In the genomic region with DNA sequence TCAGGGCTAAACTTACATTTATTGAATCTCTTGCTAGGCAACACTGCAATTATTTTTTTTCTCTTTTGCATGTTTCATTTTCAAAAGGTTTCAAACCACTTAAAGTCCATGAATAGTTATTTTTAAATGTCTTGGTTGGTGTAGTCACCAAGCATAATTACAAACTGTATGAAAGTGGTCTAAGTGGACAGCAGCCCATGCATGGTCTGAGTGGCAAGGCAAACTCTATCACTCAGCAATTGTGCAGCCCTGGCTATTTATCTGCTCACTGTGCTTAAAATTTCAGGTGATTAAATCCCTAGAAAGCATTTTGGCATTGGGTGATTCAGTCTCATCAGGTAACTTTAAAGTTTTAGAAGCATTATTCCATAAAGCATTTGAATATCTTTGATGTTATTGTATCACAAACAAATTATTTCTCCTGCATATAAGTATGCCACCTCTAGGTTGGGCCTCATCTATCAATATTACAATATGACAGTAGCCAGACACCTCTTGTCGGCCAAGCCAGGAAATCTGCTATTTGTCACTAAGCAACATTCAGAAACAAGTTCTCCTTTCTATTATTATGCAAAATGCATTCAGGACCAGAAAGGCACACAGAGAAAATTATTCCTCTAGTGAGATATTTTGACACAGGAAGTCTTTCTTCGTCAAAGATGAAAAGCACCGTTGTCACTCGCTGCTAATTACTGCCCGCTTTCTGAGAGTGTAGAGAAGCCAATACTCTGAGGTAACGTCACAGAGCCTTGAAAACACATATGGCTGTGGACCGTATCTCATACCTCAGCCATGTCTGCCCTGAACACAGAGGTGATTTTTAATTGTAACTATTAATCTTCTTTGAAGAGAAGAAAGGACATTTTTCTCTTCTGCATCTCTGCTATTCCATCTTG, we compare ENCODE assay signal across 15 mouse cellular contexts.
"Had no signal": no experiment of that assay in that cellular context is flagged by ENCODE, and none has a peak within 500 bp of the region (broad histone marks: within the 10 kb centered on the region; RNA-seq: fewer than 3 reads in every experiment).

No protein-coding gene starts in this region.

- H3K4me1 ChIP-seq: limb, embryonic 10.5 days; liver, embryonic 15.5 days; midbrain, embryonic 10.5 days; neural tube, embryonic 15.5 days had no signal

- H3K9ac ChIP-seq: liver, embryonic 15.5 days; neural tube, embryonic 15.5 days had no signal

- H3K4me3 ChIP-seq: limb, embryonic 10.5 days; liver, embryonic 15.5 days; midbrain, embryonic 10.5 days; myocyte; neural tube, embryonic 15.5 days had no signal

- H3K27me3 ChIP-seq: liver, embryonic 15.5 days; neural tube, embryonic 15.5 days had no signal

- H3K27ac ChIP-seq: kidney, postnatal 0 days; limb, embryonic 10.5 days; liver, embryonic 15.5 days; midbrain, embryonic 10.5 days; neural tube, embryonic 15.5 days; stomach, postnatal 0 days had no signal

- ATAC-seq: lung, postnatal 0 days had no signal

- H3K36me3 ChIP-seq: limb, embryonic 10.5 days; liver, embryonic 15.5 days; midbrain, embryonic 10.5 days; neural tube, embryonic 15.5 days had no signal

- H3K4me2 ChIP-seq: liver, embryonic 11.5 days; liver, embryonic 15.5 days; neural tube, embryonic 15.5 days had no signal

- DNase-seq: kidney, adult 9 months; kidney, postnatal 36 days; lung, adult 2 months; lung, postnatal 36 days; right cerebral cortex, adult 18-20 months; thymus, postnatal 4 days had no signal

- H3K9me3 ChIP-seq: limb, embryonic 10.5 days; liver, embryonic 15.5 days; midbrain, embryonic 10.5 days; neural tube, embryonic 15.5 days had no signal
